Mouse (Mus musculus) ES-E14 (cell line): ENCODE measurements around the gene Mrpl35.

Experiments used
- CHD2 ChIP-seq: IDR thresholded peaks from 2 replicates; pipeline ENCODE4 v1.6.1; 2014; ENCODE audit warnings: mild to moderate bottlenecking, low read depth, low read length, inconsistent platforms
- HCFC1 ChIP-seq: IDR thresholded peaks from 2 replicates; pipeline ENCODE4 v1.6.1; 2012; ENCODE audit warnings: low read length, inconsistent platforms, borderline replicate concordance; ENCODE audit not compliant: insufficient read depth
- MAFK ChIP-seq: IDR thresholded peaks from 2 replicates; pipeline ENCODE4 v1.6.1; 2014; ENCODE audit warnings: mild to moderate bottlenecking, low read depth, low read length, inconsistent platforms; ENCODE audit not compliant: insufficient read depth
- ZC3H11A ChIP-seq: IDR thresholded peaks from 2 replicates; pipeline ENCODE4 v1.6.1; 2012; ENCODE audit warnings: low read depth, mild to moderate bottlenecking, inconsistent platforms, low read length, borderline replicate concordance
- ZNF384 ChIP-seq: IDR thresholded peaks from 2 replicates; pipeline ENCODE4 v1.6.1; 2012; ENCODE audit warnings: low read depth, low read length, inconsistent platforms

GRCm38 (mm10) chr6:71830690-71831580 is 4.2 kb upstream of the Mrpl35 start, which contains the start of gene Immt:
- TF ChIP-seq ZNF384 (peak; percentile 98), ZC3H11A (no peak), HCFC1 (peak; percentile 74; the same call in 1 of the 2 replicates), CHD2 (peak; percentile 83), MAFK (0 out of 2 replicates have a peak, but pooled peaks have one; percentile 9)
